Mouse (Mus musculus) neural tube, embryonic 14.5 days (tissue): ENCODE results near the gene Ttl. TPM values are rescaled to one million over a fixed set of nuclear protein-coding genes. Genes with fewer than 3 reads are reported as not detected.

ENCODE experiments used
- ATAC-seq: fragments of 200-750 bp; cut with Nextera tagmentation; 2 replicates; pipeline ENCODE4 v1.8.0; 2017; ENCODE audit warnings: low read depth, mild to moderate bottlenecking, moderate TSS enrichment, moderate library complexity
- H3K27ac ChIP-seq: fragments of 300-500 bp; sonication (generic); 2 replicates; pipeline ENCODE4 v1.5.1; 2014; ENCODE audit warnings: low read depth, mild to moderate bottlenecking, control low read depth, low read length, moderate library complexity, mixed read lengths
- H3K27me3 ChIP-seq: fragments of 300-500 bp; sonication (generic); 2 replicates; pipeline ENCODE4 v1.6.1; 2014; ENCODE audit warnings: low read length; ENCODE audit not compliant: control insufficient read depth, insufficient read depth
- H3K36me3 ChIP-seq: fragments of 300-500 bp; sonication (generic); 2 replicates; pipeline ENCODE4 v1.6.1; 2014; ENCODE audit warnings: low read length, mixed read lengths; ENCODE audit not compliant: control insufficient read depth, insufficient read depth
- H3K4me1 ChIP-seq: fragments of 300-500 bp; sonication (generic); 2 replicates; pipeline ENCODE4 v1.6.1; 2014; ENCODE audit warnings: low read length; ENCODE audit not compliant: control insufficient read depth, insufficient read depth
- H3K4me2 ChIP-seq: fragments of 300-500 bp; sonication (generic); 2 replicates; pipeline ENCODE4 v1.6.1; 2014; ENCODE audit warnings: mild to moderate bottlenecking, low read depth, low read length, control low read depth
- H3K4me3 ChIP-seq: fragments of 300-500 bp; sonication (generic); 2 replicates; pipeline ENCODE4 v1.5.1; 2014; ENCODE audit warnings: low read depth, low read length, control low read depth, mixed read lengths
- H3K9ac ChIP-seq: fragments of 300-500 bp; sonication (generic); replicated peaks from 2 replicates; pipeline ENCODE4 v1.6.1; 2014; ENCODE audit warnings: low read depth, mild to moderate bottlenecking, control low read depth, low read length, mixed read lengths
- H3K9me3 ChIP-seq: fragments of 300-500 bp; sonication (generic); 2 replicates; pipeline ENCODE4 v1.6.1; 2016; ENCODE audit warnings: low read length; ENCODE audit not compliant: control insufficient read depth
- WGBS: fragments of 180-500 bp; shearing (Covaris S2); extraction: QIAGEN DNeasy Blood & Tissue Kit; methylation state at CpG from one replicate; pipeline ENCODE4 v1.1.7; 2014; 5-methylcytosine and 5-hydroxymethylcytosine counted together
- polyA plus RNA-seq: library from polyadenylated mRNA; unstranded; fragments of >200 nt; fragmentation: Nextera tagmentation; extraction: Ambion mirVana; gene quantifications from 2 replicates; pipeline ENCODE4 v1.2.1, GENCODE M21; 2014

Gene Ttl
- polyA plus RNA-seq, 1 experiment from 2014 or later = 53.1 TPM

GRCm38 (mm10) chr2:129093926-129094724 lies 28.4 kb downstream of the Ttl start:
- H3K4me1 ChIP-seq = no peaks in the 10 kb centered on the region
- no peak overlapping the region for H3K9ac ChIP-seq
- no peak overlapping the region for H3K4me2 ChIP-seq
- ATAC-seq = no peak
- peaks cover 26% of the 10 kb centered on the region for H3K36me3 ChIP-seq
- no peak overlapping the region for H3K4me3 ChIP-seq
- no peaks in the 10 kb centered on the region for H3K9me3 ChIP-seq
- H3K27ac ChIP-seq = no peak overlapping the region
- 92% methylated on average over 18 of the region's 18 CpGs for WGBS
- no peaks in the 10 kb centered on the region for H3K27me3 ChIP-seq

DNA sequence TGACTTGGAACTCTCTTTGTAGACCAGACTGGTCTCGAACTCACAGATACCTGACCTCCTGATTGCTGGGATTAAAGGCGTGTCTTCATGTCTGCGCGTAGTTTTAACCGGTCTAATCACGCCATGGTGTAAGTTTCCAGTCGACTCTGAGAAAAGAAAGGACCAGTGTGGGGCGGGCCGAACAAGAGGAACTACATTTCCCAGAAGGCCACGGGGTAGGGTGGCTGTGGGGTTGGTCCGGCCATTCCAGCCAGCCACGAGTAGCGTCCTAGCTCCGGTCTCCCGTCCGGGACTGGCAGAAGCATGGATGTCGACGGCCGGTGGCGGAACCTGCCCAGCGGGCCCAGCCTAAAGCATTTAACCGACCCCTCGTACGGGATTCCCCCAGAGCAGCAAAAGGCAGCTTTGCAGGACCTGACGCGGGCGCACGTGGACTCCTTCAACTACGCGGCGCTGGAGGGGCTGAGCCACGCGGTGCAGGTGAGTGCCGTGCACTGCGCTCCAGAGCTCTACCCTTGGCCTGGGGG lies 35.1 kb downstream of the Ttl start, which contains the start of gene Polr1b:
Gene Polr1b, plus strand, starts transcription at position 212 of the 527 bp plus-strand sequence.
- ATAC-seq = peak; percentile 99
- Histone ChIP-seq H3K27me3 (no peaks in the 10 kb centered on the region), H3K9me3 (no peaks in the 10 kb centered on the region), H3K4me2 (peak within 1 kb of the TSS; percentile 78), H3K27ac (no peak within 1 kb of the TSS), H3K36me3 (0 out of 2 replicates have a peak, but pooled peaks cover 8% of the 10 kb centered on the region), H3K9ac (peak within 1 kb of the TSS; percentile 47), H3K4me1 (no peaks in the 10 kb centered on the region), H3K4me3 (peak within 1 kb of the TSS; percentile 74)
- WGBS = under 1% methylated on average over 35 of the region's 35 CpGs

- no peak overlapping the region for H3K4me2 ChIP-seq
- no peaks in the 10 kb centered on the region for H3K4me1 ChIP-seq
- no peaks in the 10 kb centered on the region for H3K9me3 ChIP-seq
- no peaks in the 10 kb centered on the region for H3K27me3 ChIP-seq
- no peak overlapping the region for H3K4me3 ChIP-seq
- H3K36me3 ChIP-seq = peaks cover 47% of the 10 kb centered on the region
- WGBS = 95% methylated on average over 5 of the region's 5 CpGs
- no peak for ATAC-seq
- no peak overlapping the region for H3K27ac ChIP-seq
- H3K9ac ChIP-seq = no peak overlapping the region
Observed at GRCm38 (mm10) chr2:129112924-129113323, 47.2 kb downstream of the Ttl start.

DNA sequence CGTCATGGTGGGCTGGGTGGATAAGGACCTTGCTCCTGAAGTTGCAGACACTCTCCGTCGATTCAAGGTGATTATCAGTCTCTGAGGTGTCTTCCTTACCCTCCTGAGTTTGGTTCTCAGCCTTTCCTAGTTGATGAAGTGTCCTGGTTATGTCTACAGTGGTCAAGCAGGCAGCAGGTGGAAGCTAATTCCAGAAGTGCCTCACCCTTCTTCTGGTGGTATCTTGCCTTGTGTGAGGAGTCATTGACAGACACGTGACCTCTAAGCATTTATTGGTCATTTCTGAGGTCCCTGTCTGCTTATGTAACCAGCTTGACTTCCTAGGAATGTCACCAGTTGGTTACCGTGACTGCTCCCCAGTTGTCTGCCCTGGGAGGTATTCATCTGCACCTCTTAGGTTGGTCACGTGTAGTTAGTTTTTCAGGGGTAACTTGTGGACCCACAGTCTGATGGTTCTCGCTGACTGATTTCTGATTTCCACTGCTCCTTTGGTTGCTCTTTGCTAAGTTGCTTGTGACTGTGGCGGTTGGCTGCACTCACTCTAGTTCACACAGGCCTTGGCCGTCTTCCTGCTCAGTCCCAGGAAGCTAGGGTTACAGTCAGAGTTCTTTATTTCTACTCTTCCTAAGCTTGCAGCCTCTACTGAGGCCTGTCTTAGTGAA lies 50.1 kb downstream of the Ttl start:
- Histone ChIP-seq H3K9me3 (no peaks in the 10 kb centered on the region), H3K27me3 (no peaks in the 10 kb centered on the region), H3K4me2 (no peak overlapping the region), H3K27ac (no peak overlapping the region), H3K4me3 (no peak overlapping the region), H3K9ac (no peak overlapping the region), H3K4me1 (no peaks in the 10 kb centered on the region), H3K36me3 (peaks cover 55% of the 10 kb centered on the region)
- no peak for ATAC-seq
- 93% methylated on average over 9 of the region's 9 CpGs for WGBS

DNA sequence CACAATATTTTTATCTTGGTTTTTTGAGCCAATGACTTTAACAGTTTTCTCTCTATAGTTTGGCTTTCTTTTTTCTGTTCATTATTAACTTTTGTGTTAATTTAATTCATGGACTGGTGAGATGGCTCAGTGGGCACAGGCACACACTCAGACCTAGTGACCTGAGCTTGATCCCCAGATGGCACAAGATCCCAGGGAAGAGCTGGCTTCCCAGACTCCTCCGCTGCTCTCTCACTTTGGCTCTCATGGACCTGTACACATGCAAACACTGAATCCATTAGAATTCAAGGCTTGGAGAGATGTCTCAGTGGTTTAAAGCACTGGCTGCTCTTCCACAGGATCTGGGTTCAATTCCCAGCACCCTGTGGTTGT lies 50.6 kb downstream of the Ttl start:
- H3K4me1 ChIP-seq = no peaks in the 10 kb centered on the region
- no peak overlapping the region for H3K4me2 ChIP-seq
- no peak overlapping the region for H3K4me3 ChIP-seq
- H3K27me3 ChIP-seq = no peaks in the 10 kb centered on the region
- H3K9me3 ChIP-seq = no peaks in the 10 kb centered on the region
- no peak for ATAC-seq
- H3K36me3 ChIP-seq = peaks cover 55% of the 10 kb centered on the region
- H3K9ac ChIP-seq = no peak overlapping the region
- 100% methylated on average over 1 of the region's 1 CpGs for WGBS
- H3K27ac ChIP-seq = no peak overlapping the region

GRCm38 (mm10) chr2:129118061-129118460 lies 52.3 kb downstream of the Ttl start:
- Histone ChIP-seq H3K36me3 (peaks cover 62% of the 10 kb centered on the region), H3K4me1 (no peaks in the 10 kb centered on the region), H3K4me3 (no peak overlapping the region), H3K9me3 (no peaks in the 10 kb centered on the region), H3K27me3 (no peaks in the 10 kb centered on the region), H3K27ac (no peak overlapping the region), H3K9ac (no peak overlapping the region), H3K4me2 (no peak overlapping the region)
- 95% methylated on average over 12 of the region's 12 CpGs for WGBS
- ATAC-seq = no peak

GRCm38 (mm10) chr2:129121986-129122385 lies 56.2 kb downstream of the Ttl start:
- Histone ChIP-seq H3K36me3 (peaks cover 49% of the 10 kb centered on the region), H3K9me3 (no peaks in the 10 kb centered on the region), H3K4me3 (no peak overlapping the region), H3K9ac (no peak overlapping the region), H3K4me2 (no peak overlapping the region), H3K27ac (no peak overlapping the region), H3K4me1 (no peaks in the 10 kb centered on the region), H3K27me3 (no peaks in the 10 kb centered on the region)
- ATAC-seq = no peak
- WGBS = 95% methylated on average over 8 of the region's 8 CpGs

DNA sequence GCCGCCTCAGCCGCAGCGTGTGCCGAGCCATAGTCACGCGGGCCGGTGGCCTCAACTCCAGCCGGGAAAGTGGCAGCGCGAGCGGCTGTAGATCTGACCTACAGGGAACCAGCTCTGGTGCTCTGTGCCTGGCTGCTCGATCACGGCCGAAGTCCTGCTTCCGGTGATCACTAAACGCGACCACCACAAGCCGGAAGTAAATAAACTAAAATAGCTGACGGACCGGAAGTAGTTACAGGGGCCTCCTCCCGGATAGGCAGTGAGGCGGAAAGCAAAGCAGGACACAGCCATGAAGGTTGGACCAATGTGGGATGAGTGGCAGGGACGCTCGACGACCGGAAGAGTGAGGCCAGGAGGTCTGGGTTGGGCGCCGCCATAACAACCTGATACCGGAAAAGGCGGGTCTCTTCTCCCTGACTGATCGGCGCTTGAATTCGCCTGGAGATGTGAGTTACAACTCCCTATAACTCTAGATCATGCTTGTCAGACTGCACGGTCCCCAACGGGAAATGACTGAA lies 63.7 kb downstream of the Ttl start, which contains the start of gene Chchd5:
Gene Chchd5, plus strand, starts transcription at position 289 of the 518 bp plus-strand sequence.
- Histone ChIP-seq H3K4me3 (peak within 1 kb of the TSS; percentile 64), H3K9me3 (no peaks in the 10 kb centered on the region), H3K4me1 (peaks cover 7% of the 10 kb centered on the region; the same call in 1 of the 2 replicates), H3K4me2 (peak within 1 kb of the TSS; percentile 74), H3K27ac (peak within 1 kb of the TSS; percentile 81), H3K9ac (peak within 1 kb of the TSS; percentile 77), H3K27me3 (no peaks in the 10 kb centered on the region), H3K36me3 (peaks cover 21% of the 10 kb centered on the region)
- ATAC-seq = peak; percentile 100
- 0% methylated on average over 35 of the region's 35 CpGs for WGBS
